Mouse (Mus musculus) c-Kit-positive CD71-negative TER-119-negative erythroid progenitor cells, embryonic 14.5 days (primary cell): ENCODE measurements around the gene Pdss1.
A peak's percentile ranks its signal among the peaks of the same experiment; 100 is the strongest.
"Not testable (repeated sequence)": the region's sequence is repeated elsewhere in the genome, so short reads cannot be mapped to it uniquely, and the experiment has no call there.

Source experiments
- DNase-seq: peaks from one replicate; pipeline ENCODE4 v3.0.0-alpha.2; 2013; ENCODE audit warnings: low read depth

Pdss1 gene

GRCm38 (mm10) chr2:22895282-22896273 is at the start of gene Pdss1:
Pdss1 (plus strand) TSS chr2:22895522.
- DNase-seq = peak; percentile 96

GRCm38 (mm10) chr2:22851900-22852299 is 43.4 kb upstream of the Pdss1 start:
- no peak for DNase-seq

- no peak for DNase-seq
Observed at GRCm38 (mm10) chr2:22857501-22857900, 37.8 kb upstream of the Pdss1 start.

GRCm38 (mm10) chr2:22862194-22862593 is 33.1 kb upstream of the Pdss1 start:
- DNase-seq = no peak

- peak; percentile 52 for DNase-seq
Observed at GRCm38 (mm10) chr2:22864394-22865037, 30.8 kb upstream of the Pdss1 start.

- no peak for DNase-seq
Observed at GRCm38 (mm10) chr2:22865818-22866217, 29.5 kb upstream of the Pdss1 start.

DNA sequence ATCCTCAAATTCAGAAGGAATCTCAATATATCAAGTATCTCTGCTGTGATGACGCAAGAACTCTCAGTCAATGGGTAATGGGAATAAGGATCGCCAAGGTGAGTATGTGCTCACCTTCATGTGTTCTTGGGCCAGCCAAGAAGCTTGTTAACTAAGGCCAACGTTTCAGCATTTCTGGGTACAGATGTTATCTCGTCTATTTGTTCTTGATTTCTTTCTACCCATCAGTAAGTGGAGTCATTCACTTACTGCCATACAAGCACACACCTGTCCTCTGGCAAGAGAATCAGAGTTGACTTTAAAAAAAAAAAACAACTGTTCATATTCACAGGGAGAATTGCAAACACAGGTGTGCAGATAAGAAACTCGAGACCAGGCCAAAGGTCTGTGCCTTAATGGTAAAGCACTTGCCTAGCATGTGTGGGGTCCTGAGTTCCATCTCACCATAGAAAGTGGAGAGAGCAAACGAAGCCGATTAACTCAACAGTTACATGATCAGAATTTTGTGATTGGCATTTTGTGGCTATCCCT is 28.4 kb upstream of the Pdss1 start:
- no peak for DNase-seq

DNA sequence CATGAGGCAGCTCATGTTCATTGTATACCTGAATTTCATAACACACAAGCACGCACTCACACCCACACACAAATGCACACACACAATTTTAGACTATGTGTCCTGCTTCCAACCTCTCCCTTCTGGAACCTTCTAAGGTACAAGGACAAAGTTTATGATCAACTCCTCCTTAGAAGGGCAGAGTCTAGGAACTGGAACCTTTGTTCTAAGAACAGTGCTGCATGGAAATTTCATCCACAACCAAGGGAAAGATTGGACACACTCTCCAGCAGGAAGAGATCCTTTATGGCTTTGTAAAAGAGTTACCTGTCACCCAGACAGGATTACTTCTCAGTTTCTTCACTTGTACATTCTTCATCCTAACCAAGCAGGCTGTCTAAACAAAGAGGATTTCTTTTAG is 22.2 kb upstream of the Pdss1 start:
- DNase-seq = no peak

DNA sequence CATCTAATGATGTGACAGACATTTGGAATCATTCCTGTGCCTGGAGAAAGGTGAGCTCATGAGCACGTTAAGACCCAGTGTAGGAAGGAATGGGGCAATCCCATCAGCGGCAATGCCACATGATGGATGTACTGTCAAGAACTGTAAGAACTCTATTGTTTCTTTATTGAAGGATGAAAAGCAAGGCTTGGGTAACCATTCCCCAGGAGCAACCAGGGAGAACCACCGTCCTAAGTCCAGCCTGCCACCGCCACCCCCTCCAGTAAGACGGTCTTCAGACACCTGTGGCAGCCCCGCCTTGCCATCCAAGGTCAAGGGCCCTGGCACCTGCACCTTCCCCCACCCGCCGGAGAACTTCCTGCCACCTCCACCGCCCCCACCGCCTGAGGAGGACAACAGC is 20.7 kb upstream of the Pdss1 start:
- no peak for DNase-seq

GRCm38 (mm10) chr2:22876614-22877013 is 18.7 kb upstream of the Pdss1 start:
- no peak for DNase-seq

GRCm38 (mm10) chr2:22878781-22879180 is 16.5 kb upstream of the Pdss1 start:
- no peak for DNase-seq

DNA sequence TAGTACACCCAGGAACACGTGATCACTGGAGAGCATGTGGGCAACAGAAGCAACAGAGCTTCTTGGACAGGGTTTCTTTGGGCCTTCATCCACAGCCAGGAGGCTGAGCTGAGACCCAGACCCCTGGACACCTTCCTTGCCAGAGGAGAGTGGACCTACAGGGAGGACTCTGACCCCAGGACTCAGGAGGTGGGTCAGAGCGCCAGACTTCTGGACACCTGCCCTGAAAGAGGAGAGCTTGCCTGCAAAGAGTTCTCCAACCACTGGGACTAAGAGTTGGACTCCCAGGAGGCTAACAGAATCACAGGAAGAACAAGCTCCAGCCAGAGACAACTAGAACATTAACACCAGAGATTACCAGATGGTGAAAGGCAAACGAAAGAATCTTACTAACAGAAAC is 14.6 kb upstream of the Pdss1 start:
- DNase-seq = not testable (repeated sequence)

- DNase-seq = no peak
Observed at GRCm38 (mm10) chr2:22894932-22895281, 415 bp upstream of the Pdss1 start.

DNA sequence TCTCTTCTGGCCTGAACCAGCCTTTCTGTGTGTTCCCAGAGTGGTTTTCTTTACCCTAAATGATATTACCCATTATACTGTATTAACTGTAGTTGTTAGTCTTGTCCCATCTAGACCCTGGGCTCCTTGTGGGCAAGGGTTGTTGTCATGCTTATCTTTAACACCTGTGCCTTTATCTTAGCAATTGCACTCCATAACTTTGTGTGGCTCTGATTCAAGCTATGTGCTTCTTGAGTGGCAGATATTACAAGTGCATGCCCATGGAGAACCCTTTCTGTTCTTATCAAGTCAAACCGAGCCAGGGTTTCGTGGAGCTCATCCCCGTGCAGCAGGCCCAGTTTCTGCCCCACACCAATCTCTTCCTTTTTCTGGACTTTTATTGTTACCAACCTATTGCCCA is 8.6 kb downstream of the Pdss1 start:
- DNase-seq = no peak

DNA sequence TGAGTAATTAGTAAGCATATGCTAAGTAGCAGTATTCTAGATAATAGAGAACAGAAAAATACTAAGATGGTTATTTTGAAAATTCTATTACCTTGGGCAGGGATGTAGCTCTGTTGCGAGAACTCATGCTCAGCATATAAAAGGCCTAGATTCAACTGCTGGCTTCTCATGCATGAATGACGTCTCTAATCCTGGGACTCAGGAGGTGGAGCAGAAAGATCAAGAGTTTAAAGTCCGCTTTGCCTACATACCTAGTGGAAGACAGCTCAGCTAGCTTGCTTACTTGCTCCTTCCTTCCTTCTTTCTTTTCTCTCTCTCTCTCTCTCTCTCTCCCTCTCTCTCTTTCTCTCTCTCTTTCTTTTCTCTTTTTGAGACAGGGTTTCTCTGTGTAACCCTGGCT is 19.1 kb downstream of the Pdss1 start:
- no peak for DNase-seq

GRCm38 (mm10) chr2:22918651-22919050 is 23.3 kb downstream of the Pdss1 start:
- no peak for DNase-seq

- DNase-seq = not testable (repeated sequence)
Observed at GRCm38 (mm10) chr2:22925911-22926310, 30.6 kb downstream of the Pdss1 start.

GRCm38 (mm10) chr2:22928259-22928658 is 32.9 kb downstream of the Pdss1 start:
- no peak for DNase-seq

DNA sequence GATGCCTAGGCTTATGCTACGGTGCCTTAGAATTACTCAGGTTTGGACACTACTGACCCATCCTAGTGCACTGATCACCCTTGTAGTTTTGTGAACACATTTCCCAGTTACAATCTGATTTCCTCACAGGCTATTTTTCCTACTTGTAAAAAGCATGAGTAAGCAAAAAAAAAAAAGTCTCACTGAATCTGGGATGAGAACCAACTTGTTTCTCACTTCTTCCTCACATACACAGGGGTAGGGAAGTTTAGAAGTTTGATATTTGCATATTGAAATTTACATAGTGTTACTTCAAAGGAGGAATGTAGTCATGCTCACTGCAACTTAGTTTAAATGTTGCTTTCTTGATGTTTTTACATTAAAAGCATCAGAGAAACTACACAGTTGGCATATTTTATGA is 38.2 kb downstream of the Pdss1 start:
- no peak for DNase-seq

GRCm38 (mm10) chr2:22949956-22950355 is 54.6 kb downstream of the Pdss1 start:
- peak; percentile 12 for DNase-seq

DNA sequence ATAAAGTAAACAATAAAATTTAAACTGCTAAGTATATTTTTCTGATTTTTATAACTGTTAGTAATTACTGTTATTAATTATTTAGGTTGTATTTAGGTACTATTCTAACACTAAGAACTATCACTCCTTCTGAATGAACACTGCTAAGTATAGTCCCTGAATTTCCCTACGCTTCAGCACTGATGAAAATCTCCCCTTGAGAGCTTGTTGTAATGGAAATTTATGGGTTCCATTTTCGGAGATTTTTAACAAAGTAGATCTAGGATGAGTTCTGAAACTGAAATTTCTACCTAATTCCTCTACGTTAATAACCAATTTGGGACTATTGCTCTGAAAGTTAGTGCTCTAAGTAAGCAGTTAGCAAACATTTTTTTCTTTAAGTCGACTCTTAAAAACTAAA is 59.0 kb downstream of the Pdss1 start:
- no peak for DNase-seq

DNA sequence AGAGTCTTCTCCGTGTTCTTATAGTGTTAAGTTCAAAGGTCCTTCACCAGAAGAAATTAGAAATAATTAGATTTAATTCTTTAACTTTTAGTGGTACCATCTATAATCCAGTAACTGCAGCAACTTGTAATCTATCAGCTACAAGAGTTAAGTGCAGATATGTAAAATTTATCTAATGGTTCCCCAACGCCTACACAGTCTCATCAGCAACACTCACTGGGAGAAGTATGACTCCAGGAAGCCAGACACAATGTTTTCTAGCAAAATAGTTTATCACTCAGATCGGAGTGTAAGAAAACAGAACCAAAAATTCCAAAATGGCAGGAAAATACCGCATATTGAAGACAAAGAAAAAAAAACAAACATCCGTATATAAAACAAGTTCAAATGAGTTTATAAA is 60.6 kb downstream of the Pdss1 start:
- DNase-seq = no peak

- DNase-seq = no peak
Observed at GRCm38 (mm10) chr2:22957415-22957814, 62.1 kb downstream of the Pdss1 start.
